Mouse (Mus musculus) erythroblast, embryonic 14.5 days (primary cell): Measurements from ENCODE around the gene Prpf6.

ENCODE experiments used
- GATA1 ChIP-seq: IDR thresholded peaks from 2 replicates; pipeline ENCODE4 v1.6.1; 2012; ENCODE audit warnings: low read length, inconsistent platforms, mixed read lengths
- TAL1 ChIP-seq: IDR thresholded peaks from 3 replicates; pipeline ENCODE4 v1.6.1; 2012; ENCODE audit warnings: low read length, inconsistent platforms, mixed read lengths

GRCm38 (mm10) chr2:181628471-181628870 lies 36.8 kb downstream of the Prpf6 start:
- TF ChIP-seq GATA1 (no peak), TAL1 (no peak)
